Mouse (Mus musculus) frontal cortex, adult 2 months (tissue): ENCODE measurements around the gene Kcnk4. TPM values are rescaled to one million over a fixed set of nuclear protein-coding genes. Genes with fewer than 3 reads are reported as not detected.

Experiments used
- DNase-seq, 2 experiments: peaks; one replicate each; pipeline ENCODE4 v3.0.0; 2022; ENCODE audit warnings: low spot score in 1 of 2; ENCODE audit errors: extremely low spot score in 1 of 2
- polyA plus RNA-seq: library from polyadenylated mRNA; depleted of rRNA; stranded (reverse); fragments of >200 nt; gene quantifications from 2 replicates; pipeline ENCODE4 v1.2.3, GENCODE M21; 2012; rRNA removed

Kcnk4 gene
- polyA plus RNA-seq, result 22.3 and 30.5 TPM in 2 replicates

- no peak for DNase-seq
Observed at GRCm38 (mm10) chr19:6934195-6934977, at the start of gene Kcnk4. Gene Kcnk4 (minus strand): TSS chr19:6934515.

- DNase-seq, result no peak
Observed at GRCm38 (mm10) chr19:6983621-6984020, 49.3 kb upstream of the Kcnk4 start.

GRCm38 (mm10) chr19:6981465-6981864 lies 47.1 kb upstream of the Kcnk4 start:
- no peak for DNase-seq

- peak; percentile 97 to 99 for DNase-seq
Observed at GRCm38 (mm10) chr19:6980381-6981093, 46.2 kb upstream of the Kcnk4 start, which contains the start of gene Fkbp2. Gene Fkbp2 (minus strand): TSS chr19:6980501.

GRCm38 (mm10) chr19:6979486-6980380 lies 45.4 kb upstream of the Kcnk4 start:
- DNase-seq, result peak; percentile 99

- DNase-seq, result peak; percentile 56 to 62
Observed at GRCm38 (mm10) chr19:6979001-6979479, 44.7 kb upstream of the Kcnk4 start.

GRCm38 (mm10) chr19:6978639-6978974 lies 44.3 kb upstream of the Kcnk4 start:
- no peak for DNase-seq

GRCm38 (mm10) chr19:6977759-6978638 lies 43.7 kb upstream of the Kcnk4 start:
- DNase-seq, result no peak

GRCm38 (mm10) chr19:6975537-6976521 lies 41.5 kb upstream of the Kcnk4 start, which contains the start of gene Plcb3:
Gene Plcb3 (minus strand): TSS chr19:6976470.
- peak in 1 of 2 experiments; percentile 69 for DNase-seq

GRCm38 (mm10) chr19:6974211-6975205 lies 40.2 kb upstream of the Kcnk4 start, which contains the start of gene Ppp1r14b:
Gene Ppp1r14b (plus strand): TSS chr19:6974968.
- DNase-seq, result peak in 1 of 2 experiments; percentile 75

GRCm38 (mm10) chr19:6973581-6974190 lies 39.4 kb upstream of the Kcnk4 start:
- DNase-seq, result no peak

GRCm38 (mm10) chr19:6972247-6972917 lies 38.1 kb upstream of the Kcnk4 start:
- no peak for DNase-seq

GRCm38 (mm10) chr19:6971644-6972043 lies 37.3 kb upstream of the Kcnk4 start:
- DNase-seq, result no peak

- no peak for DNase-seq
Observed at GRCm38 (mm10) chr19:6970460-6971085, 36.3 kb upstream of the Kcnk4 start.

GRCm38 (mm10) chr19:6969665-6970381 lies 35.5 kb upstream of the Kcnk4 start:
- no peak for DNase-seq
